Mouse (Mus musculus): ENCODE results near the gene Ankrd52. TPM values are rescaled to one million over a fixed set of nuclear protein-coding genes. Genes with fewer than 3 reads are reported as not detected.

Gene Ankrd52
- polyA plus RNA-seq, 1 experiment from 2014 or later = 4.3 TPM

GRCm38 (mm10) chr10:128445407-128445806, 68.5 kb downstream of the Ankrd52 start:
- 73% methylated on average over 4 of the region's 4 CpGs for WGBS
- TF ChIP-seq CTCF (IDR thresholded peaks at IDR 0.05; ENCODE audit: low read depth) (no peak), EP300 (optimal IDR thresholded peaks at IDR 0.05) (no peak)
- no peaks in the 10 kb centered on the region for H3K9me3 ChIP-seq (ENCODE audit: control insufficient read depth, low read length)
- H3K36me3 ChIP-seq (ENCODE audit: control insufficient read depth, insufficient read depth, low read length) = no peaks in the 10 kb centered on the region
- no peaks in the 10 kb centered on the region for H3K27me3 ChIP-seq (ENCODE audit: control insufficient read depth, insufficient read depth, low read length)
- no peak overlapping the region for H3K27ac ChIP-seq (replicated peaks)
- H3K4me2 ChIP-seq (replicated peaks; ENCODE audit: low read depth) = no peak overlapping the region
- H3K4me3 ChIP-seq (ENCODE audit: low read depth, low read length) = no peak overlapping the region
- no peak overlapping the region for H3K9ac ChIP-seq (ENCODE audit: low read length)
- no peaks in the 10 kb centered on the region for H3K4me1 ChIP-seq (replicated peaks; ENCODE audit: control insufficient read depth, insufficient read depth)
- ATAC-seq (ENCODE audit: low FRiP score, low TSS enrichment) (no peak), DNase-seq (ENCODE audit: low spot score) (no peak)

- Histone ChIP-seq H3K36me3 (ENCODE audit: control insufficient read depth, insufficient read depth, low read length) (no peaks in the 10 kb centered on the region), H3K4me1 (replicated peaks; ENCODE audit: control insufficient read depth, insufficient read depth) (no peaks in the 10 kb centered on the region), H3K4me3 (ENCODE audit: low read depth, low read length) (no peak overlapping the region), H3K9ac (ENCODE audit: low read length) (no peak overlapping the region), H3K27ac (replicated peaks) (no peak overlapping the region), H3K4me2 (replicated peaks; ENCODE audit: low read depth) (no peak overlapping the region), H3K9me3 (ENCODE audit: control insufficient read depth, low read length) (no peaks in the 10 kb centered on the region), H3K27me3 (ENCODE audit: control insufficient read depth, insufficient read depth, low read length) (no peaks in the 10 kb centered on the region)
- TF ChIP-seq CTCF (IDR thresholded peaks at IDR 0.05; ENCODE audit: low read depth) = no peak
- no peak for TF ChIP-seq EP300 (optimal IDR thresholded peaks at IDR 0.05)
- WGBS = 67% methylated on average over 6 of the region's 6 CpGs
- DNase-seq (ENCODE audit: low spot score) = no peak
- ATAC-seq (ENCODE audit: low FRiP score, low TSS enrichment) = no peak
These were observed 74.1 kb downstream of the Ankrd52 start for GRCm38 (mm10) chr10:128451014-128451413.

GRCm38 (mm10) chr10:128454471-128454870, 77.6 kb downstream of the Ankrd52 start:
- Histone ChIP-seq H3K36me3 (ENCODE audit: control insufficient read depth, insufficient read depth, low read length) (no peaks in the 10 kb centered on the region), H3K9ac (ENCODE audit: low read length) (no peak overlapping the region), H3K27ac (replicated peaks) (no peak overlapping the region), H3K9me3 (ENCODE audit: control insufficient read depth, low read length) (no peaks in the 10 kb centered on the region), H3K4me3 (ENCODE audit: low read depth, low read length) (no peak overlapping the region), H3K4me2 (replicated peaks; ENCODE audit: low read depth) (no peak overlapping the region), H3K4me1 (replicated peaks; ENCODE audit: control insufficient read depth, insufficient read depth) (no peaks in the 10 kb centered on the region), H3K27me3 (ENCODE audit: control insufficient read depth, insufficient read depth, low read length) (no peaks in the 10 kb centered on the region)
- ATAC-seq (ENCODE audit: low FRiP score, low TSS enrichment) (no peak), DNase-seq (ENCODE audit: low spot score) (no peak)
- 80% methylated on average over 3 of the region's 3 CpGs for WGBS
- TF ChIP-seq EP300 (optimal IDR thresholded peaks at IDR 0.05) (no peak), CTCF (IDR thresholded peaks at IDR 0.05; ENCODE audit: low read depth) (no peak)

GRCm38 (mm10) chr10:128455280-128455679, 78.4 kb downstream of the Ankrd52 start:
- Histone ChIP-seq H3K27me3 (ENCODE audit: control insufficient read depth, insufficient read depth, low read length) (no peaks in the 10 kb centered on the region), H3K4me1 (replicated peaks; ENCODE audit: control insufficient read depth, insufficient read depth) (0 out of 2 replicates have a peak, but pooled peaks cover 2% of the 10 kb centered on the region), H3K9me3 (ENCODE audit: control insufficient read depth, low read length) (no peaks in the 10 kb centered on the region), H3K4me2 (replicated peaks; ENCODE audit: low read depth) (no peak overlapping the region), H3K9ac (ENCODE audit: low read length) (no peak overlapping the region), H3K36me3 (ENCODE audit: control insufficient read depth, insufficient read depth, low read length) (no peaks in the 10 kb centered on the region), H3K27ac (replicated peaks) (no peak overlapping the region), H3K4me3 (ENCODE audit: low read depth, low read length) (no peak overlapping the region)
- ATAC-seq (ENCODE audit: low FRiP score, low TSS enrichment) = no peak
- 2% methylated on average over 6 of the region's 6 CpGs for WGBS
- DNase-seq (ENCODE audit: low spot score) = peak; percentile 74
- TF ChIP-seq CTCF (IDR thresholded peaks at IDR 0.05; ENCODE audit: low read depth) (peak; percentile 82), EP300 (optimal IDR thresholded peaks at IDR 0.05) (no peak)

- H3K4me3 ChIP-seq (ENCODE audit: low read depth, low read length) = no peak overlapping the region
- ATAC-seq (ENCODE audit: low FRiP score, low TSS enrichment) (no peak), DNase-seq (ENCODE audit: low spot score) (no peak)
- peaks cover 3% of the 10 kb centered on the region; the same call in 1 of the 2 replicates for H3K36me3 ChIP-seq (ENCODE audit: control insufficient read depth, insufficient read depth, low read length)
- H3K27me3 ChIP-seq (ENCODE audit: control insufficient read depth, insufficient read depth, low read length) = no peaks in the 10 kb centered on the region
- H3K4me1 ChIP-seq (replicated peaks; ENCODE audit: control insufficient read depth, insufficient read depth) = 0 out of 2 replicates have a peak, but pooled peaks cover 2% of the 10 kb centered on the region
- TF ChIP-seq CTCF (IDR thresholded peaks at IDR 0.05; ENCODE audit: low read depth) = no peak
- no peak for TF ChIP-seq EP300 (optimal IDR thresholded peaks at IDR 0.05)
- no peaks in the 10 kb centered on the region for H3K9me3 ChIP-seq (ENCODE audit: control insufficient read depth, low read length)
- no peak overlapping the region for H3K9ac ChIP-seq (ENCODE audit: low read length)
- H3K27ac ChIP-seq (replicated peaks) = no peak overlapping the region
- no peak overlapping the region for H3K4me2 ChIP-seq (replicated peaks; ENCODE audit: low read depth)
- 86% methylated on average over 6 of the region's 6 CpGs for WGBS
These were observed 80.8 kb downstream of the Ankrd52 start for GRCm38 (mm10) chr10:128457676-128458075.

Small RNAs within 50 kb of the gene (microRNA-seq; reads per million reads assigned to microRNA genes)
- gene Gm25361 (not detected), gene Gm26308 (not detected), gene Mir6914 (not detected), gene Mir6915 (not detected), gene Mir8105 (not detected)

Other genes starting within 250 kb of the Ankrd52 start
- gene Rbms2, start 196.8 kb upstream of the Ankrd52 start, polyA plus RNA-seq (2015; fragmentation: Nextera tagmentation; extraction: Ambion mirVana) = 15.5 and 17.0 TPM in 2 replicates
- 0.53 and 0.64 TPM in 2 replicates for gene Gls2, start 182.7 kb upstream of the Ankrd52 start, polyA plus RNA-seq (2015; fragmentation: Nextera tagmentation; extraction: Ambion mirVana)
- 25.6 and 26.1 TPM in 2 replicates for gene Spryd4, start 165.3 kb upstream of the Ankrd52 start, polyA plus RNA-seq (2015; fragmentation: Nextera tagmentation; extraction: Ambion mirVana)
- not detected in 2 replicates for gene Mip, start 151.3 kb upstream of the Ankrd52 start, polyA plus RNA-seq (2015; fragmentation: Nextera tagmentation; extraction: Ambion mirVana)
- gene Timeless, start 145.1 kb upstream of the Ankrd52 start, polyA plus RNA-seq (2015; fragmentation: Nextera tagmentation; extraction: Ambion mirVana) = 8.9 and 10.5 TPM in 2 replicates
- 0.13 TPM in 1 of 2 replicates, not detected in the other for gene Apon, start 123.0 kb upstream of the Ankrd52 start, polyA plus RNA-seq (2015; fragmentation: Nextera tagmentation; extraction: Ambion mirVana)
- gene Apof, start 108.4 kb upstream of the Ankrd52 start, polyA plus RNA-seq (2015; fragmentation: Nextera tagmentation; extraction: Ambion mirVana) = 1.1 and 2.5 TPM in 2 replicates
- gene Stat2, start 106.6 kb upstream of the Ankrd52 start, polyA plus RNA-seq (2015; fragmentation: Nextera tagmentation; extraction: Ambion mirVana) = 7.8 and 8.6 TPM in 2 replicates
- gene Il23a, start 78.4 kb upstream of the Ankrd52 start, polyA plus RNA-seq (2015; fragmentation: Nextera tagmentation; extraction: Ambion mirVana) = 0.33 and 0.35 TPM in 2 replicates
- 12.6 and 14.1 TPM in 2 replicates for gene Pan2, start 73.8 kb upstream of the Ankrd52 start, polyA plus RNA-seq (2015; fragmentation: Nextera tagmentation; extraction: Ambion mirVana)
- 214 and 218 TPM in 2 replicates for gene Cnpy2, start 54.7 kb upstream of the Ankrd52 start, polyA plus RNA-seq (2015; fragmentation: Nextera tagmentation; extraction: Ambion mirVana)
- gene Cs, start 39.4 kb upstream of the Ankrd52 start, polyA plus RNA-seq (2015; fragmentation: Nextera tagmentation; extraction: Ambion mirVana) = 152 and 158 TPM in 2 replicates
- 12.9 and 13.8 TPM in 2 replicates for gene Coq10a, start 8.1 kb upstream of the Ankrd52 start, polyA plus RNA-seq (2015; fragmentation: Nextera tagmentation; extraction: Ambion mirVana)
- gene Slc39a5, start 24.1 kb downstream of the Ankrd52 start, polyA plus RNA-seq (2015; fragmentation: Nextera tagmentation; extraction: Ambion mirVana) = 0.75 and 0.76 TPM in 2 replicates
- gene Nabp2, start 34.4 kb downstream of the Ankrd52 start, polyA plus RNA-seq (2015; fragmentation: Nextera tagmentation; extraction: Ambion mirVana) = 53.5 and 54.4 TPM in 2 replicates
- gene Rnf41, start 34.5 kb downstream of the Ankrd52 start, polyA plus RNA-seq (2015; fragmentation: Nextera tagmentation; extraction: Ambion mirVana) = 18.9 and 20.1 TPM in 2 replicates
- 21.4 and 26.6 TPM in 2 replicates for gene Smarcc2, start 82.1 kb downstream of the Ankrd52 start, polyA plus RNA-seq (2015; fragmentation: Nextera tagmentation; extraction: Ambion mirVana)
- 2,935 and 3,187 TPM in 2 replicates for gene Myl6, start 117.0 kb downstream of the Ankrd52 start, polyA plus RNA-seq (2015; fragmentation: Nextera tagmentation; extraction: Ambion mirVana)
- gene Myl6b, start 121.6 kb downstream of the Ankrd52 start, polyA plus RNA-seq (2015; fragmentation: Nextera tagmentation; extraction: Ambion mirVana) = 2.2 and 2.6 TPM in 2 replicates
- gene Esyt1, start 148.8 kb downstream of the Ankrd52 start, polyA plus RNA-seq (2015; fragmentation: Nextera tagmentation; extraction: Ambion mirVana) = 15.0 and 15.1 TPM in 2 replicates
- 7.8 and 8.5 TPM in 2 replicates for gene Zc3h10, start 170.7 kb downstream of the Ankrd52 start, polyA plus RNA-seq (2015; fragmentation: Nextera tagmentation; extraction: Ambion mirVana)
- gene Rpl41, start 172.2 kb downstream of the Ankrd52 start, polyA plus RNA-seq (2015; fragmentation: Nextera tagmentation; extraction: Ambion mirVana) = 3,550 and 3,693 TPM in 2 replicates
- gene Pa2g4, start 188.9 kb downstream of the Ankrd52 start, polyA plus RNA-seq (2015; fragmentation: Nextera tagmentation; extraction: Ambion mirVana) = 131 and 135 TPM in 2 replicates
- gene Erbb3, start 212.5 kb downstream of the Ankrd52 start, polyA plus RNA-seq (2015; fragmentation: Nextera tagmentation; extraction: Ambion mirVana) = 18.6 and 18.9 TPM in 2 replicates
- gene Rps26, start 249.6 kb downstream of the Ankrd52 start, polyA plus RNA-seq (2015; fragmentation: Nextera tagmentation; extraction: Ambion mirVana) = 781 and 811 TPM in 2 replicates